Mouse (Mus musculus) stomach, postnatal 0 days (tissue): ENCODE measurements around the gene Iqschfp. TPM values are rescaled to one million over a fixed set of nuclear protein-coding genes. Genes with fewer than 3 reads are reported as not detected.

Experiments
- ATAC-seq: fragments of 200-750 bp; cut with Nextera tagmentation; 2 replicates; pipeline ENCODE4 v1.8.0; 2017; ENCODE audit not compliant: low FRiP score, low TSS enrichment
- DNase-seq: peaks from one replicate; pipeline ENCODE4 v3.0.0-alpha.2; 2016; ENCODE audit warnings: low spot score
- H3K27ac ChIP-seq: fragments of 300-500 bp; sonication (generic); replicated peaks from 2 replicates; pipeline ENCODE4 v1.5.1; 2014; ENCODE audit warnings: mild to moderate bottlenecking, control low read depth
- H3K27me3 ChIP-seq: fragments of 300-500 bp; sonication (generic); 2 replicates; pipeline ENCODE4 v1.6.1; 2014; ENCODE audit warnings: low read length; ENCODE audit not compliant: control insufficient read depth, insufficient read depth
- H3K36me3 ChIP-seq: fragments of 300-500 bp; sonication (generic); 2 replicates; pipeline ENCODE4 v1.6.1; 2014; ENCODE audit warnings: low read length, mixed read lengths; ENCODE audit not compliant: control insufficient read depth, insufficient read depth
- H3K4me1 ChIP-seq: fragments of 300-500 bp; sonication (generic); replicated peaks from 2 replicates; pipeline ENCODE4 v1.6.1; 2014; ENCODE audit warnings: antibody characterized with exemption; ENCODE audit not compliant: control insufficient read depth, insufficient read depth
- H3K4me2 ChIP-seq: fragments of 300-500 bp; sonication (generic); replicated peaks from 2 replicates; pipeline ENCODE4 v1.6.1; 2014; ENCODE audit warnings: low read depth, mild to moderate bottlenecking, control low read depth, moderate library complexity
- H3K4me3 ChIP-seq: fragments of 300-500 bp; sonication (generic); 2 replicates; pipeline ENCODE4 v1.5.1; 2014; ENCODE audit warnings: low read depth, low read length, control low read depth
- H3K9ac ChIP-seq: fragments of 300-500 bp; sonication (generic); 2 replicates; pipeline ENCODE4 v1.6.1; 2014; ENCODE audit warnings: mild to moderate bottlenecking, low read length, control low read depth, mixed read lengths
- H3K9me3 ChIP-seq: fragments of 300-500 bp; sonication (generic); 2 replicates; pipeline ENCODE4 v1.6.1; 2016; ENCODE audit warnings: low read length; ENCODE audit not compliant: control insufficient read depth
- CTCF ChIP-seq: IDR thresholded peaks from 2 replicates; pipeline ENCODE4 v1.5.1; 2016; ENCODE audit warnings: antibody characterized with exemption, low read depth, mild to moderate bottlenecking, moderate library complexity
- EP300 ChIP-seq: optimal IDR thresholded peaks from 2 replicates; pipeline ENCODE3; 2016; ENCODE audit warnings: antibody characterized with exemption
- WGBS: fragments of 180-500 bp; shearing (Covaris S2); extraction: QIAGEN DNeasy Blood & Tissue Kit; methylation state at CpG from one replicate; pipeline ENCODE4 v1.1.7; 2014; 5-methylcytosine and 5-hydroxymethylcytosine counted together
- polyA plus RNA-seq: library from polyadenylated mRNA; unstranded; fragments of >200 nt; fragmentation: Nextera tagmentation; extraction: Ambion mirVana; gene quantifications from 2 replicates; pipeline ENCODE4 v1.2.1, GENCODE M21; 2015

The Iqschfp gene
- polyA plus RNA-seq, 1 experiment from 2014 or later = 0.08 TPM

DNA sequence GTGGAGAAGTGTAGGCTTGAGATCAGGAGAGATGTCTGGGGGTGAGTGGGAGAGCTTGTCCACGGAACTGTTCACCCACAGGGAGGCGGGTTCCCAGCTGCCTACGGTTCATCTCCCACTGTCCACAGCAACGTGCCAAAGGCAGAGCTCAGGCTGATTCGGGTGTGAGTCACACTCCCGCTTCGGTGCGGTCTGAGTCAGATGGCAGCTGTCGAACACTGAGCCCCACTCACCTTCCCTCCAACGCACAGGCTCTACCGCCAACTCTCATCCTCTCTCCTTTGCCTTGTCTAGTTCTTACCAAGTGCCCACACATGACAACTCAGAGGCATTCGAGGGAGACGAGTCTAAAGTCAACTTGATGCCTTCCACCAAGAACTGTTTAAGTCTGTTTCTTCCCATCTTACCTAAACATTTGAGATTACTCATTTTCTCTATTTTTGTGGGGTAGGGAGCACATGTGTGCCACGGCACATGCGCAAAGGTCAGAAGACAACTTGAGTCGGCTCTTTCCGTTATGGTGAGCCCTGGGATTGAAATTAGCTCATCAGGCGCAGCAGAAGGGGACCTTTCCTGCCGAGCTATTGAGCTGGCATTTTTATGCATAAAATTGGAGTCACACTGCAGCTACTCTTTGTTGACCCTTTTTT, 716.9 kb downstream of the Iqschfp start:
- WGBS = 69% methylated on average over 19 of the region's 19 CpGs
- TF ChIP-seq CTCF = no peak
- no peak for TF ChIP-seq EP300
- no peaks in the 10 kb centered on the region for H3K9me3 ChIP-seq
- H3K4me1 ChIP-seq = no peaks in the 10 kb centered on the region
- H3K4me3 ChIP-seq = no peak overlapping the region
- no peak for DNase-seq
- H3K36me3 ChIP-seq = no peaks in the 10 kb centered on the region
- H3K4me2 ChIP-seq = no peak overlapping the region
- no peaks in the 10 kb centered on the region for H3K27me3 ChIP-seq
- ATAC-seq = peak; percentile 40; the same call in 1 of the 2 replicates
- no peak overlapping the region for H3K9ac ChIP-seq
- no peak overlapping the region for H3K27ac ChIP-seq

DNA sequence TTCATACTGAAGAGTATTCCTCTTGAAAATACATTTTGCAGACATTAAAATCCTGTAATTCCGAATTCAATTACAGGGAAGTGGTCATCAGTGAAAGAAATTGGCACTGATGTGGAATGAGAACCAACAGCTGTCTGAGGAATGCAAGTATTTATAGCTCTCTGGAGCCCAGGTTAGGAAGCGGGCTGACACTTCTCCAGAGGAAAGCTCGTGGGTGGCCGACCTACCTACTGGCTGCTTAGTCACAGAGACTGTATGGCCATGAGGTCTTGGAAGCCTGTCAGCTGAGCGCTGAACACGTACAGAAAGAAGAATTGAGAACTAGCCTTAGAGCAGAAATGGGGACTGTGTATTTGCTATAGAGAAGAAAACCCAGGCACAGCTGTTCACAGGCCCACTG, 718.0 kb downstream of the Iqschfp start:
- WGBS = 42% methylated on average over 6 of the region's 6 CpGs
- no peak for TF ChIP-seq EP300
- no peak overlapping the region for H3K4me2 ChIP-seq
- no peaks in the 10 kb centered on the region for H3K36me3 ChIP-seq
- ATAC-seq = no peak
- no peak overlapping the region for H3K27ac ChIP-seq
- H3K27me3 ChIP-seq = no peaks in the 10 kb centered on the region
- no peaks in the 10 kb centered on the region for H3K9me3 ChIP-seq
- no peak overlapping the region for H3K9ac ChIP-seq
- DNase-seq = no peak
- no peak overlapping the region for H3K4me3 ChIP-seq
- no peaks in the 10 kb centered on the region for H3K4me1 ChIP-seq

DNA sequence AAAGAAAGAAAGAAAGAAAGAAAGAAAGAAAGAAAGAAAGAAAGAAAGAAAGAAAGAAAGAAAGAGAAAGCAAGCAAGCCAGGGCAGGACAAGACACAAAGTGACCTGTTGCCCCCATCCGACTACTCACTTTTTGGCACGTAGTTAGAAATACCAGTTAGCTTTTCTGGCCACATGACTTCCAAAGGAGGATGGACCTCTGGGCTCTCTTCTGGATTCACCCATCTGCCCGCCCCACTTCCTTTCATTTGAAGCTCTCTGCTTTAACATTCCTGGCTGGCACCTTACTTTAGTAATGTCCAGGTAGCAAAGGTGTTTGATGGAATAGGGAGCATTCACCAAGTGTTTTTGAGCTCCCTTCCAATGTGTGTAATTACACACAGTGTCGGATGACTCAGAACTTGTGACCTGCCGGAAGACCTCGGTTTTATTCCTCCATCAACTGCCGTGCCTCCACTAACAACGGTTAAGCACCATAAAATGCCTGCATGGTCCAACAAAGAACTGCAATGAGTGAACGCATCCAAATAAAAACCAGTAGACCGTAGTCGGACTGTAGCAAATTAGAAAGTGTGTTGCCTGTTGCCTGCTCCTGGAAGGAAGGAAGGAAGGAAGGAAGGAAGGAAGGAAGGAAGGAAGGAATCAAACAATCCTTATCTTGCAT, 718.7 kb downstream of the Iqschfp start:
- Histone ChIP-seq H3K36me3 (no peaks in the 10 kb centered on the region), H3K4me3 (no peak overlapping the region), H3K9ac (no peak overlapping the region), H3K27ac (no peak overlapping the region), H3K27me3 (no peaks in the 10 kb centered on the region), H3K9me3 (no peaks in the 10 kb centered on the region), H3K4me1 (no peaks in the 10 kb centered on the region), H3K4me2 (no peak overlapping the region)
- 84% methylated on average over 11 of the region's 11 CpGs for WGBS
- ATAC-seq (no peak), DNase-seq (no peak)
- no peak for TF ChIP-seq CTCF
- no peak for TF ChIP-seq EP300

DNA sequence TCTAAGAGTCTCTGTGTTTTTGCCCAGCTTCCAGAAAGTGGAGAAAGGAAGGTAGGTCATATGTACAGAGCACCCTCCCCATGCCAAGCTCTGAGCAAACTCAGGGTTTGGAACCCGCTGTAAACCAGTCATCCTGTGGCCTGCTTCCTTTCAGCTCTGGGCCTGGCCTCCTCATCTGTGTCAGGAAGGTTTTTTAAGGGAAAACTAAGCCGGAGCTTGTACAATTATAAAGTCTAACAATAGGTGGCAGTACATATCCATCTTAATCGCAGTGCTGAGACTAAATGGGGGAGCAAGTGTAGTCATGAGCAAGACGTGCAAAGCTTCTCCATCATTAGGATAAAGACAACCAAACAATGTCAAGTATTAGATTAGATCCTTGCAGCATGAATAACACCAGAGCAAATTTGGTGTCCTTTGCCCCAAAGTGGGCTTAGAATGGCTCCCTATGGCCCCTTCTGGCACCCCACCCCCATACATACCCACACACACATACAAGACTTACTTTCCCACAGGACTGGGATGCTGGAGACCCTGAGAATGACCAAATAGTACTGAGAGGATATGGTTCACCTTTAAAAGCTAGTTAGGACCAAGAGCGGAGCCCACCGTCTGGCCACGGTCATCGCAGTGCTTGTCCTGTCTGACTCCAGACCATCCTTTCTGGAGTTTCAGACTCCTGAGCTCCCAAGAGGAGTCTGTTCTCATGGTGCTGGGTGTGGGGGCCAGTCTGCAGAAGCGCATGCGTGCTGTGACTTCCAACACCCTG, 723.2 kb downstream of the Iqschfp start:
- Histone ChIP-seq H3K9ac (no peak overlapping the region), H3K4me1 (no peaks in the 10 kb centered on the region), H3K36me3 (no peaks in the 10 kb centered on the region), H3K9me3 (no peaks in the 10 kb centered on the region), H3K4me2 (no peak overlapping the region), H3K27me3 (no peaks in the 10 kb centered on the region), H3K27ac (no peak overlapping the region), H3K4me3 (no peak overlapping the region)
- DNase-seq (no peak), ATAC-seq (peak; percentile 53; the same call in 1 of the 2 replicates)
- 65% methylated on average over 10 of the region's 10 CpGs for WGBS
- TF ChIP-seq CTCF (peak; percentile 73), EP300 (no peak)

DNA sequence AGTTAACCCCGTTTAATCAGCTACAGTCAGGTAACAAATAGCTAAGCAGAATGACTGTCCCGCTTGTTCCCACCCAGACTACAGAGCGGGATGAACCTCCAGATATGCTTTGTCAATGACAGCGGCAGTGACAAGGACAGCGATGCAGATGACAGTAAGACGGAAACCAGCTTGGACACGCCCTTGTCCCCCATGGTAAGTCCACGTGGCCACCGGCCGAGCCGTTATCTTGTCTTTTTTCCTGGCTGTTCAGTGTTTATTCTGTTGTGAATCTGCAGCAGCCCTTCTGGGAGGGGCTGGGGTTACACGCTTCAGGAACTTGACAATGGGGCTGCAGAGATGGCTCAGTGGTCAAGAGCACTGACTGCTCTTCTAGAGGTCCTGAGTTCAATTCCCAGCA, 724.3 kb downstream of the Iqschfp start:
- DNase-seq (no peak), ATAC-seq (no peak)
- Histone ChIP-seq H3K9ac (no peak overlapping the region), H3K4me2 (no peak overlapping the region), H3K4me1 (no peaks in the 10 kb centered on the region), H3K27me3 (no peaks in the 10 kb centered on the region), H3K9me3 (no peaks in the 10 kb centered on the region), H3K36me3 (no peaks in the 10 kb centered on the region), H3K4me3 (no peak overlapping the region), H3K27ac (no peak overlapping the region)
- WGBS = 80% methylated on average over 12 of the region's 12 CpGs
- no peak for TF ChIP-seq CTCF
- no peak for TF ChIP-seq EP300

DNA sequence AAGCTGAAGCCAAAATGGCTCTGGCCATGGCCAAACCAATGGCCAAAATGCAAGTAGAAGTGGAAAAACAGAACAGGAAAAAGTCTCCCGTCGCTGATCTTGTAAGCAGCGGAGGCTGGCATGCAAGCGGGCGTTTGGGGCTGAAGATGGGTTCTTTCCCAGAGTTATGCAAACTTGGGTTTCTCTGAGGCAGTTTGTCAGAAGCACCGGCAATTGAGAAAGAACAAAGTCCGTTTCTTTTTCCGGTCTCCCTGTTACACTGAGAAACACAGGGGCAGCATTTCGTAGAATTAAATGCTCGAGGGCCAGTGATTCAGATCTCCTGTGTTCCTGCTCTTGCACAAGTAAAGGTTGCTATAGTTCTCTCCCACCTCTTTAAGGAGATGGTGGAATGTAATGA, 725.7 kb downstream of the Iqschfp start:
- no peak for ATAC-seq
- H3K27ac ChIP-seq = no peak overlapping the region
- H3K4me2 ChIP-seq = no peak overlapping the region
- H3K9ac ChIP-seq = no peak overlapping the region
- H3K4me3 ChIP-seq = no peak overlapping the region
- H3K9me3 ChIP-seq = no peaks in the 10 kb centered on the region
- no peaks in the 10 kb centered on the region for H3K36me3 ChIP-seq
- TF ChIP-seq CTCF (no peak), EP300 (no peak)
- H3K27me3 ChIP-seq = no peaks in the 10 kb centered on the region
- DNase-seq = no peak
- H3K4me1 ChIP-seq = no peaks in the 10 kb centered on the region
- WGBS = 91% methylated on average over 10 of the region's 10 CpGs
